Mouse (Mus musculus) embryo, embryonic 11.5 days (tissue): ENCODE results near the gene Opn5.

Experiments
- DNase-seq: peaks from one replicate; pipeline ENCODE4 v3.0.0-alpha.2; 2012; ENCODE audit warnings: low read depth, low spot score

Gene Opn5

DNA sequence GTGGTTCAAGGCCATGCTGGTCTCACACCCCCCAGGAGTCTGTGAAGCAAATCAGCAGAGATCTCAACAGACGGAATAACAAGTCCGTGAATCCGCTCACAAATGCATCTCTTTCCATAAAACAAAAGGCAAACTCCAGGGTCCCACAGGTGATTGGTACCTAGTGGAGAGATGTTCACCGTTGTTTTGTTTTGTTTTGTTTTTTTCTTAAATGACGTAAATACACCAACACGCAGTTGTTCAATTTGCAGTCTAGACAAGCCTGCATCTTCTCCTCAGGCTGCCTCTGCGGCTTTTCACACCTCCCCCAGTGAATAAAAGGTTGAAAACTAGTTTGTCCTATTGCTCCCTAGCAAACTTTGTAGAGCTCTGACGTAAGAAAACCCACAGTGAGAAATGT, at the start of gene Opn5:
Gene Opn5 (minus strand): TSS at position 101 of the 400 bp plus-strand sequence.
- no peak for DNase-seq

DNA sequence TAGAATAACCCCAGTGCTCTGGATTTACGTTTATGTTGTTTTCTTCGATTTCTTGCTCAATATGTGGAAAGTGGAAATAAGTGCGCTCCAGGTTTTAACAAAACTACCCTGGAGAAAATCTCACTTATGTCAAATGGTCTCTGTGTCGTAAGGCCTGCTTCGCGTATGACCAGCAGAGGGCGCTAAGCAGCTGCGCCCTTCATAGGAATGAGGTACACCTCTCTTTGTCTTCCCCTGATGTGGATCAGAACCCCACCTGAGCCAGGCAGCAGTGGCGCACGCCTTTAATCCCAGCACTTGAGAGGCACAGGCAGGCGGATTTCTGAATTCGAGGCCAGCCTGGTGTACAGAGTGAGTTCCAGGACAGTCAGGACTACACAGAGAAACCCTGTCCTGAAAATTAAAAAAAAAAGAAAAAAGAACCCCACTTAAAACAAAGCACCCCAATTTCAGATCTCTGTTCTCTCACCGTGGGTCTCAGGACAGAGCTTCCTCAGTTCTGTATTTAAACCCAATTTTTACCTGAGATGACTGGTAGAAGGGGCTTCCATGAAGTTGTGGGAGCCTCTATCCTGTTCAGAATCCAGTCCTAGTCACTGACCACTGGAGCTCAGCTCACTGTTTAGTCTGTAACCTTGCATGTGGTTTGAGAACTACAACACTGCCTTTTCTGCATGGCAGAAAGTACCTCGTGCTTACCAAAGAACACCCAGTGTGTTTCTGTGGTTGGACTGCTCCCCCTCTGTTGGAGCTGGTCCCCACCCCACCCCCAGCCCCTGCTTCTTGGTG, 47.6 kb upstream of the Opn5 start:
- peak; percentile 65 for DNase-seq

DNA sequence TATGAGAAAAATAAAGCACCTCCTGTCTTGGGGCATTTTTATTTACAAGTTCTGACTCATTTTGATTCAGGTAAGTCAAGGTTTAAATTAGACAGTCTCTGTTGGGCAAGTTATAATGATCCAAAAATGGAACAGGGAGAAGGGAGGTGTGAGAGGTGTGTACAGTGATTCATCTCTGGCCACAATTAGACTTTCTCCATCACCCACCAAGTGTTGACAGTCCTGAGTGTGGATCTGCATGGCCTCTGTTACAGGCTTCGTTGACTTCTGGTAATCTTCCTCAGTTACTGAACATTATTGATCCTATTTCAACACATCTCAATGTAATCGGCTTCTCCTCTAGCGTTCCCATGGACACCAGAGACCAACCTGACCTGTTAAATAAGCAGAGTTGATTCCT, 32.2 kb upstream of the Opn5 start:
- DNase-seq: no peak

DNA sequence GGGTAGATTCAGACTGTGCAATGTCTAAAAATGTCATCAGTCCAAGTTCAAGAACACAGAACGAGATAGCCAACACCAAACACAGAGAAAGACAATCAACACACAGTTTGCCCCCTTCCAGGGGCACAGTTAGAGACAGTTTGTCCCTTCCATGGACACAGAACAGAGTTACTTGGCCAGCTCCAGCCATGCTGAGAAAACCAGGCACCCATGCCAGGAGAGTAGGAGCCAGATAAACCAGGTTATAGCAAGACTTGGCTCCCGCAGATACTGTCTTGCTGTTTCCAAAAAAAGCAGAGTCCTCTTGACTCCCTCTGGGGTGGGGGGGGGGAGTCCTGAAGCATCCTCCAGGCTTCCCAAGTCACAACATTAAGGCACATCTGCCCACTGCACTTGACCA, 19.0 kb upstream of the Opn5 start:
- no peak for DNase-seq

DNA sequence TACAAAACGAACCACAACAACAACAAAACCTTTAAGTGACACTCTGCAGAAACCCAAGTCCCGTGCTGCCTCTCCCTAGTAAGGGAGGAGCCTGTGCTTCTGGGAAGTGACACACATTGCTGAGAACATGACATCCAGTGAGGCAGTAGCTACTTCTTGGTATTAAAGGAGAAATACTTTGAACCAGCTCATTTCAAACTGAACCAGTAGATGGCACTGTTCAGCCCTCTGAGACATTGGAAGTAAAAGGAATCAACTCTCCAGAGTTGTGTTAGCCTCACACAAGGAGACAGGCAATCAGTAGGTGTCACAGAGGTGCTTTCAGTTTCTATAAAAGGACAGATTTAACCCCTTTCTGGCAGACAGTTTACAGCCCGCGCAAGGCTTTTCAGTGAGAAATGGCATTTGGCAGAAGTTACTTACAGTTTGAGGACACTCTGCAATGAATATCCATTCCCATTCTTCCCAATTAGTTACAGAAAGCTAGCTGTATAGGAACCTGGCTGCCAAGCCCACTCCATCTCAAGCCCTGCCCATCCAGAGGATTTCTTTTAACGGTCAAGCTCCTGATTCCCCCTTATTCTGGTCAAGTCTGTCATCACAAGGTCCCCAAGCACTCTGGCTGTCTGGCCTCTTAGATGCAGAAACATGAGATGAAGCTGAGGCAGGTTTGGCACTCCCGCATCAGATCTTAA, 2.0 kb upstream of the Opn5 start:
- DNase-seq: peak; percentile 54

DNA sequence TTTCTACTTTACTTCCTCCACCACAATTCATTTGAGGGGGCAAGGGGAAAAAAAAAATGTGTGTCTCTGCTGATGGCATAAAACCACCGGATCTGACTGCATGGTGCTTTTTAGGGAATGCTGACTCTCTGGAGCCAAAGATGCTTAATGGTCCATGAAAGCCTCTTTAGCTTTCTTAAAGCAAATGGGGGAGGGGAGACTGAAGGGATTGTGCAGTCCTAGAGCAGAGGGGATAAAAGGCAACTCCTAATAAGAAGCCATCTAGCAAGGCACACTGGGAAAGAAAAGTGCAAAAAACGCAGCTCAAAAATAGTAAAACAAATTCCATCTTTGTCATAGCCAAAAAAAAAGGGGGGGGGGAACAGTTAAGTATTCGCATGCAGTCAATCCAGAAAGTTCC, 2.9 kb downstream of the Opn5 start:
- DNase-seq: no peak

DNA sequence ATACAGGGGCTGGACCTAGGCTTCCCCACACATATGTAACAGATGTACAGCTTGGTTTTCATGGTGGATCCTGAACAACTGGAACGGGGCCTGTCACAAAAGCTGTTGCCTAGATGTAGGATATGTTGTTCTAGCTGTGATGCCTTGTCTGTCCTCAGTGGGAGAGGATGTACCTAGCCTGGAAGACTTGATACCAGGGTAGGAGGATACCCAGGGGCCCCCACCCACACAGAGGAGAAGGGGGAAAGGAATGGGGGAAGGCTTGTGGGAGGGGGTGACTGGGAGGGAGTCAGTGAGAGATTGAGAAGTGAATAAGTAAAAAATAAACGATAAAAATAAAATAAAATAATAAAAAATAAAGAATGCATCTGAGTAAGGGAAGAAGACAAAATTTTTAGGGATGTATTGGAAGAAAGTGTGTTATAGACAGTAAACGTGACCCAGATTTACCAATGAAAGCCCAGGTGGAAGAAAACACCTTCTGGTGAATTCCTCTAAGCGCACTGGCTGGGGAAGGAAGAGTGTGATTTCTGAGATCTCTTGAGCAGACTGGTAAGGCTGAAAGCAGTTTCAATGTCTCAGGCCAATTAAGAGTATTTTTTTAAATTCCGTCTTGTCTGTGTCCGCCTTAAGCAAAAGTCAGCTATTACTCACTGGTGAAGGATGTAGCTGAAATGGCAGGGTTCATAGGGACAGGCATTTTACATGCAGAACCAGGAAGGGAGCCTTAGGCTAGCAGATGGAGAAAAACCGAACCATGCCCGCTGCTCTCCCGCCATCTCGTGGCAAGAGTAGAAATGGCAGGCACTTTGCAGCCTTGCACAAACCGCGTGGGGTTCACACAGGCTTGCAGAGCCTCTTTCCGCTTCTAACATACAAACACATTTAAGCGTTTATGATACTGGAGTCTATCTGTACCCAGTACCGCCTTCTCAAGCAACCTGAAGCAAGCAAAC, 8.1 kb downstream of the Opn5 start:
- peak; percentile 66 for DNase-seq

DNA sequence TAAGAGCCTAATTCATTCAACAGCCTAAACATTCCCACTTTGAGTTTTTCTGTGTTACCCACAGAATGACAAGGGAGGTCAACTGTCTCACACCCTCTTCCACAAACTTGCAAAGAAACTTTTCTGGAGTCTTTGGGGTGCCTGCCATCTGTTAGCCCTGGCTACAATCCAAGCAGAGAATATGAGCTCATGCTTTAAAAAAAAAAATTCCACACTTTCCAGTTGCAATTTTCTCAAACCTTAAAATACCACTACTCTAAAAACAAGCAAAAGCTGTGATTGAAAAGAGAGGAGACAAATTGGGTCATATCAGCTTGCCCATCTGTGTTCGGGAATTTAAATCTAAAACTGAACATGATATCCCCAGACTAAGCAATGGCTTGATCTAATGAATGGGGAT, 24.7 kb downstream of the Opn5 start:
- DNase-seq: no peak

DNA sequence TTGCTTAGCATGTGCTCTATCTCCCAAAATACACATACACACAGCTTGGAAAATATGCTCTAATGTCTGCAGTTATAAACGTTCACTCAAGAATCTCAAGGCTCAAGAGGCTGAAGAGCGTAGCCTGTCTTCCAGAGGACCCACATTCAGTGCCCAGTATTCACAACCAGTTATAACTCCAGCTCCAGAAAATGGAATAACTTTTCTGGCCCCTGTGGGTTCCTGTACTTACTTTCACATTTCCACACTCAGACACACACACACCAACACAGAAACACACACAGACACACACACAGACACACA, 28.2 kb downstream of the Opn5 start:
- DNase-seq: no peak

DNA sequence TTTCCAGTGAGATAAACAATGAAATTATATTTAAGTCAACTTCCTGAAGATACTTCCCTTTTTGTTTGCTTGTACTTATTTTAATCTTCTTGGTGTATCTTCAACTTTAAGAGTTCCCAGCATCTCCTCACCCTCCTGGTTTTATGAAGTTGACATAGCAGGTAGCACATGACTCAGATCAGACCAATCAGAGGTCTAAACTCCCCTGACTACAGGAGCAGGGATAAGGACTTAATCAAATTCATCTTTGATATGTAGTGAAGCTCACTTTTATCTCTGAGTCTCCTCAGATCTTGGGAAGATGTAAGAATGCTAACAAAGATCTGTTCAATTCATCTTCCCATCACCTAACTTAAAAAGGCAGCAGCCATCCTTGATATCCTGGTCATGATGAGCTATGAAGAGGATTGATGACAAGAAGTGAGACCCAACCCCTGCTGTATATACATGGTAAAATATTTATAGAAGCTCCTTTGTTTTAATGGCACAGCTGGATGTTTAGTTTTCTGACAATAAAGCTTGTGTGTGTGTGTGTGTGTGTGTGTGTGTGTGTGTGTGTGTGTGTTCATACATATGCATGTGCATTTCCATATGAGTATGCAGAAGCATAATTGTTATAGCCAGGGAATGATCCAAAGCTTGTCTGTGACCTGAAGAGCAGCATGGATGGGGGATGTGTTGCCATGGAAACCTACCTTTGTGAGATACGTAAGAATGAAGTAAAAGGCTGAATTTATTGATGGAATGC, 28.7 kb downstream of the Opn5 start:
- DNase-seq: no peak

DNA sequence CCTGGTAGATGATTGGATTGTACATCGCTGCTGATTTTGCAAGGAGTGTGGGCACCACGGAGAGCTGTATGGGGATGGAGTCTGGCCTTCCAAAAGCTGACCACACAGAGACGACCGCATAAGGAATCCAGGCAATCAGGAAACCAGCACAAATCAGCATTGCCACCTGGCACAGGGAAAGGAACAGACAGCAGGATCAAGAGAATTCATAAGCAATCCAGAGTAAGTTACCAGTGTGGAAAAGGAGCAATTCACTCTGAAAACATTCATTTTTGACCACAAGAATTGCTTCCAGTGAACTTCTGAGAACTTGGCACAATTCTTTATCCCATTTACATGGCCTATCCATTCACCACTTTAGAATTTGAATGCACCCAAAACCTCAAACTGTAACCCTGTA, 30.6 kb downstream of the Opn5 start:
- no peak for DNase-seq

DNA sequence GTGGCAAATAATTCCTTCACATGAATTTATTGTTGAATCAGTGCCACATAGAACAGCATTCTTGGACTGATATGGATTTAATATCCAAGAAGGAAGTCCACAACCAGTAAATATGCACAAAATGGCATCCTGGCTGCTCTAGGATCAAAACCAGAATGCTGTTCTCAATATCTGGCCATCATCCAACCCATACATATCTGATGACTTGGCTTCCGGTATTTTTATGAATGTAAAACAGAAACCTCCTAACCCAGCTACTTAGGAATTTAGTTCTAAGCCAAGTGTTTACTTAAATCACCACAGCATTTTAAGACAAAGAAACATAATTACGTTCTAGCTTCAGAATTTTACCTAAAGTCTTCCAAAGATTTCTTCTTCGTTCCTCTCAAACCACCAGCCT, 31.0 kb downstream of the Opn5 start:
- DNase-seq: no peak

DNA sequence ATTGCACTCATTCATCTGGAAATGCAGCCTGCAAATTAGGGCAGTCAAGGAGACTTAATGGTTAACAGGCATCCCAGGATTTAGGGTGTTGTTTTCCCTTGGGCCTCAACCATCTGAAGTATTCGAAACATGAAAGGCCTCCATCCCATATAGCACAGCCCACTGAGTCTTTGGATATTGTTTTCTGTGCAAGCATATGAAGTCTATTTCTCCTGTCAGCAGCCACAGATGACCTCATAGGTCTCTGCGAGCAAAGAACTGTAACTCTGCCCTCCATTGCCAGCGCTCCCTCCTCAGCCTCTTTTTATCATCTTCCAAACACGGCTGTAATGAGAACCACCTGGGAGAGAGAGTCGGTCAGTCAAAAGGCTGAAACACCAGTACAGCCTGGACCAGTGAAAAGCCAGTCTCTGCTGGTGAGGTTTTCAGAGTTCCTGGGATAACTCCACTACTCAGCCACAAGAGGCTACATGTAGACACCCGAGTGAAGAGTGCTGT, 34.5 kb downstream of the Opn5 start:
- DNase-seq: peak; percentile 50

DNA sequence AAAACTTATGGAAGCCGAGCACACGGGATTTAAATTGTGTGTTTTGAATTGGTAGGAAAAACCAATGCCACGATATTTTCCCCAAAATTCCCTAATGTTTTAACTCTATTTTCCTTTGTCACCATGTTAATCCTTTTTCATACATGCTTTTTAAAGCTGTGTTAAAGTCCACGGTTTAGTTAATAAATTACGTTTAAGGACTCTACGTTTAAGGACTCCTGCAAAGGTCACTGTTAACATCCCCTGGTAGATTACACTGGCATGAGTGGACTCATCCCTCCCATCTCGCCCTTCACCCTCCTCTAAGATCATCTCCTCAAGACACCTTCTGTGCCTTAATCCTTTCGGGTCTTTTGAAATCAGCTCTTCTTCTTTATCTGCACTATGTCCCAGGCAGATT, 37.4 kb downstream of the Opn5 start:
- no peak for DNase-seq

DNA sequence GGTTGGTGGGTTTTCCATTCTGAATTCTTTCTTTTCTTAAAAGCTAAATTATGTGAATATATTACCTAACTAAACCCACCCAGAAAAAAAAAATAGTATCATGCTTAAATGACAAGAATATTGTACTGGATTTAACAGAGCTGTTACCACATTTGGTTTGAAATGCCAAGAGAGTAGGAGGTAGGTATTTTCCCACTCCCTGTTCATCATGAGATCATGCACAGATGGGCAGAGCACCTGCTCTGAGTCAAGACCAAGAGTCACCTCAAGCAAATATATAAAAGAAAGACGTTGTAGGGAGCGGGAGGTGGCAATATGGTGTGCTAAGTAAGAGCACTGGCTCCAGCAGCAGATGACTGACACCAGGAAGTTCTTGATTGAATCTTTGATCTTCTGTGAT, 61.6 kb downstream of the Opn5 start:
- no peak for DNase-seq

DNA sequence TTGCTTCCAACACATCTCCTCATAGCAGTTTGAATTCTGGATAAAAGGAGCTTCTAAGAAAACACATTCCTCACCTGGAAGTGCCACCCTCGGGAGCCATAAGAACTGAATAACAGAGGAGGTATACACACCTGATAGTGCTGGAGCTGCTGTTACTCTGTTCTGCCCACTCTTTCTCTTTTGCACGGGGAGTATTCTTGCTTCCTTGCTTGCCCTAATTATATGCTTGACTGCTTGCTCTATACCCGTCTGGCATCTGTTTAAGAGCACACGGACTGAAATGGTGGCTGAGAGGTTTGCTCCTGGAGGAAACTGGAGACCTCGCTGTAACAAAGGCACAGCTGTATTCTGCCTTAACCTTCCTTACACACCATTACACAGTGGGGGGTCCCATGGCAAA, 81.0 kb downstream of the Opn5 start:
- DNase-seq: no peak

DNA sequence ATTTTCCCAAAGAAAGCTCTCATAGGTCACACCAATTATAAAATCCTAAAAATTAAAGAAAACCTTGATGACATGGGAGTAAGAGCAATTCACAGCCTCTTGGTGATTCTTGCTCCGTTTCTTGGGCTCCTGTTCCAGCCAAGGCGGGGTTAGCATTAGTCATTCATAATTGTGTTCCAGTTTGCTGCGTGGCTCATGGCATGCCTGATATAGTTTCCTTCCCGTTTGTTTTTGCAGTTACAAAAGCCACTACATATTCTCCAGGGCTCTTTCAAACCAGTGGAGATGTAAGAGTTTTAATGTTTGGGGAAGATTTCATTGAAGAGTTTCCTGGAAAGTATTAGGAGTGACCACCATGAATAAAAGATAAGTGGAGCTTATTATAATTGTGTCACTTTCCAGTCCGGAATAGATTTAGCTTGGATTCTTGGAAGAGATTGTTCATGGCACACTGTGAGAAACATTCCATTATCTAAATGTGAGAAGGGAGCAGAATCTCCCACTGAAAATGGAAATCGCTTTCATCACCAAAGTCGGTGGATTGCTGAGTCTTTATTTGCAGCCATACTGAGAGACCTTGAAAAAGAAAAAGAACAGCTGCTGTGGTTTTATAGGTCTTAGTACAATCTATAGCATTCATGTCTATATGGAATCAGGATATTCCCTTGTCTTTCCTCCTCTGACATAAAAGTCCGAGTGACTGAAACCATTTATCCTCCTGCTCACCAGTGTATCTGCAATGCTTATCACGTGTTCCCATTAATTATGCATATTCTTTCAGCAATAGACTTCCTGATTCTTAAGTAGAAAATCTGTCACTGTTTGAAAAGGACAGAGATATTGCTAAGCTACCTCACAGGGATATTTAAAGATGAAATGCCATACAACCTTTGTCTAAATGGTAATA, 101.6 kb downstream of the Opn5 start:
- no peak for DNase-seq
